Mouse (Mus musculus): ENCODE results near the gene Cyp2d40. TPM values are rescaled to one million over a fixed set of nuclear protein-coding genes. Genes with fewer than 3 reads are reported as not detected.
"Not testable (repeated sequence)": the region's sequence is repeated elsewhere in the genome, so short reads cannot be mapped to it uniquely, and the experiment has no call there.

Cyp2d40 gene
- polyA plus RNA-seq, 2 experiments: 0.03 TPM; not detected in 1

DNA sequence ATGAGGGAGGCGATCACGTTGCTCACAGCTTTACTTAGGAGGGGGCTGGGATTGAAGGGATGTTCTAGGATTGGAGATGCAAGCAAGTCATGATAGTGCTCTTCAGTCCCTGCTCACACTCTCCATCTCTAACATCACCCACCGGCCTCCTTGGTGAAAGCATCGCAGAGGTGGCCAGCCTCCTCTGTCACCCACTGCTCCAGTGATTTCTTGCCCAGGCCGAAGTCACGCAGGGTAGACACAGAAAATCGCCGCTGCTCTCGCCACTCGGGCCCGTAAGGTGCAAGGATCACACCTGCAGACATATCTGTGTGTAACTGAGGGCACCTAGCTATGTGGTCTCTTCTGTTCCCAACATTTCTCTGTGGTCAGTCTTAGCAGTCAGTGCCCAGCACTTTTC lies 28.6 kb upstream of the Cyp2d40 start:
- Histone ChIP-seq H3K36me3 (ENCODE audit: control insufficient read depth, insufficient read depth, low read length) (no peaks in the 10 kb centered on the region), H3K9me3 (ENCODE audit: control insufficient read depth, low read length) (no peaks in the 10 kb centered on the region), H3K27ac (replicated peaks; ENCODE audit: low read depth, low read length) (no peak overlapping the region), H3K4me2 (replicated peaks; ENCODE audit: low read depth, low read length, severe bottlenecking) (no peak overlapping the region), H3K4me1 (ENCODE audit: control insufficient read depth, insufficient read depth, low read length) (no peaks in the 10 kb centered on the region), H3K4me3 (replicated peaks; ENCODE audit: low read length) (no peak overlapping the region), H3K27me3 (ENCODE audit: control insufficient read depth, insufficient read depth, low read length) (no peaks in the 10 kb centered on the region), H3K9ac (ENCODE audit: low read depth, low read length, severe bottlenecking) (no peak overlapping the region)
- WGBS: 94% methylated on average over 11 of the region's 11 CpGs
- TF ChIP-seq POLR2A (IDR thresholded peaks at IDR 0.05; ENCODE audit: borderline replicate concordance, extremely low read depth, insufficient read depth, insufficient read length): no peak
- DNase-seq (ENCODE audit: low spot score): no peak
- ATAC-seq (ENCODE audit: low FRiP score, low read depth): no peak

DNA sequence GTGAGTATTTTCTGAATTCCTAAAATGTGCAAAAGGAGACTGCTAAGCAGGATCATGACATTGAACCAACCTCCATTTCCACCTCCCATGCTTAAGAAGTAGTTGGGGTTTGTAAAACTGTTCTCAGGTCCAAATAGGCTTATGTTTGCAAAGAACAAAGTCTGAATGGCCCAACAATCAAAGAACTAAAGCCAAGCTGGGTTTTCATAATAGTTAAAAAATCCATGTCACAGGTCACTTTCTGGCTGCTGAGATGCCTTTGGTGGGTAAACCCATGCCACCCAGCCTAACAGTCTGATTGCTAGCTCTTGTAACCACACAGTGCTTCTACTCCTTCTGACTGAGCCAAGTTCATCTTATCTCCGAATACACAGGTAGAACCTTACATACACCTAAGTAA lies 20.6 kb upstream of the Cyp2d40 start:
- ATAC-seq (ENCODE audit: low FRiP score, low read depth) (no peak), DNase-seq (ENCODE audit: low spot score) (no peak)
- Histone ChIP-seq H3K36me3 (ENCODE audit: control insufficient read depth, insufficient read depth, low read length) (no peaks in the 10 kb centered on the region), H3K4me1 (ENCODE audit: control insufficient read depth, insufficient read depth, low read length) (no peaks in the 10 kb centered on the region), H3K27me3 (ENCODE audit: control insufficient read depth, insufficient read depth, low read length) (no peaks in the 10 kb centered on the region), H3K27ac (replicated peaks; ENCODE audit: low read depth, low read length) (no peak overlapping the region), H3K4me2 (replicated peaks; ENCODE audit: low read depth, low read length, severe bottlenecking) (no peak overlapping the region), H3K9me3 (ENCODE audit: control insufficient read depth, low read length) (no peaks in the 10 kb centered on the region), H3K9ac (ENCODE audit: low read depth, low read length, severe bottlenecking) (no peak overlapping the region), H3K4me3 (replicated peaks; ENCODE audit: low read length) (no peak overlapping the region)
- no peak for TF ChIP-seq POLR2A (IDR thresholded peaks at IDR 0.05; ENCODE audit: borderline replicate concordance, extremely low read depth, insufficient read depth, insufficient read length)
- WGBS: 85% methylated on average over 1 of the region's 1 CpGs

DNA sequence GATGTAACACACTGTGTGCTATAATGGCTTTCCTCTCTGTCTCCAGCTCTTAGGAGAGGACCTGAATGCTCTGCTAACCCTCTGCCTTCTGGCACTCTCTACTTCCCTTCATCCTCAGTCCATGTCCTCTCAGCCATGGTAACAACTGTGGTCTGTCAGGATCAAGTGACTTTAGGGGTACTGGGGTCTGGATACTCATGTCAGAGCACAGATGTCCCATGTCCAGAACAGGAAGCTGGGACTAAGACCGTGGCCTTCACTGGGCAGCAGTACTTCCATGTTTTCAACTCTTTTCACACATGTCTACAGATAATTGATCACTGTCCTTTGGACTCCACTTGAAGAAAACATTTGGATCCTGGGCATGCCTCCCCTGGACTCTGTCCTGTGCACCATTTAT lies 19.8 kb upstream of the Cyp2d40 start:
- DNase-seq (ENCODE audit: low spot score) (no peak), ATAC-seq (ENCODE audit: low FRiP score, low read depth) (no peak)
- no peaks in the 10 kb centered on the region for H3K27me3 ChIP-seq (ENCODE audit: control insufficient read depth, insufficient read depth, low read length)
- no peaks in the 10 kb centered on the region for H3K36me3 ChIP-seq (ENCODE audit: control insufficient read depth, insufficient read depth, low read length)
- no peaks in the 10 kb centered on the region for H3K4me1 ChIP-seq (ENCODE audit: control insufficient read depth, insufficient read depth, low read length)
- no peak overlapping the region for H3K9ac ChIP-seq (ENCODE audit: low read depth, low read length, severe bottlenecking)
- WGBS: 89% methylated on average over 1 of the region's 1 CpGs
- no peak overlapping the region for H3K4me3 ChIP-seq (replicated peaks; ENCODE audit: low read length)
- no peaks in the 10 kb centered on the region for H3K9me3 ChIP-seq (ENCODE audit: control insufficient read depth, low read length)
- H3K4me2 ChIP-seq (replicated peaks; ENCODE audit: low read depth, low read length, severe bottlenecking): no peak overlapping the region
- H3K27ac ChIP-seq (replicated peaks; ENCODE audit: low read depth, low read length): no peak overlapping the region
- no peak for TF ChIP-seq POLR2A (IDR thresholded peaks at IDR 0.05; ENCODE audit: borderline replicate concordance, extremely low read depth, insufficient read depth, insufficient read length)

DNA sequence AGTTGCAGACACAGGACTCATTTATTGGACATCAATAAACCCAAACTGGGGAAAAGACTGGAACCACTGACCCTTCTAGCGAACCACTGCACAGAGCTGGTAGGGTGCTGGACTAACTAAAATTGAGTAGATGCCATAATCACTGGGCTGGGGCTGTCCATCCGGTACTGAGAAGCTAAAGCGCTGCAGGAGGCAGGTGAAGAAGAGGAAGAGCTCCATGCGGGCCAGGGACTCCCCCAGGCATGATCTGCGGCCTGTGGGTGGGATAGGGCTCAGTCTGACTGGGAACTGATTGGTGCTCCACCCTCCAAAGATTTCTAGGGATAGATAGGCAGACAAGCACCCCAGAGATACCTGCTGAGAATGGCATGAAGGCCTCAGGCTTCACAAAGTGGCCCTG lies 13.9 kb upstream of the Cyp2d40 start:
- not testable (repeated sequence) for H3K36me3 ChIP-seq (ENCODE audit: control insufficient read depth, insufficient read depth, low read length); H3K4me2 ChIP-seq (replicated peaks; ENCODE audit: low read depth, low read length, severe bottlenecking); H3K4me3 ChIP-seq (replicated peaks; ENCODE audit: low read length); DNase-seq (ENCODE audit: low spot score); H3K9me3 ChIP-seq (ENCODE audit: control insufficient read depth, low read length); H3K9ac ChIP-seq (ENCODE audit: low read depth, low read length, severe bottlenecking); H3K27me3 ChIP-seq (ENCODE audit: control insufficient read depth, insufficient read depth, low read length); H3K27ac ChIP-seq (replicated peaks; ENCODE audit: low read depth, low read length); H3K4me1 ChIP-seq (ENCODE audit: control insufficient read depth, insufficient read depth, low read length); ATAC-seq (ENCODE audit: low FRiP score, low read depth)
- 85% methylated on average over 5 of the region's 5 CpGs for WGBS

DNA sequence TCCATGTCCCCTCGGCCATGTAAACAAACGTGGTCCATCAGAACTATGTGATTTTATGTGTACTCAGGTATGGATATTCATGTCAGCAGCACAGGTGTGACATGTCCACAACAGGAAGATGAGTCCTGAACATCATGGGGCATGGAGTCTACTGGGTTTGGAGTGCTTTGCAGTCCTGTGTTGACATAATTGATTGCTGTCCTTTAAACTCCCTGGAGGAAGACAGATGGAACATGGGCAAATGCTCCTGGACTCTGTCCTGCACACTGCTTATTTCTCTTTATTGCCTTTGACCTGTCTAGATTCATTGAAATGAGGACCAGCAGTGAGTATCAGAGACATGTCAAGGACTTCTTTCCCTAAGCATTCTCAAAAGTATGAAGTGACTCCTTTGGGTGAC lies 2.0 kb upstream of the Cyp2d40 start:
- no peak overlapping the region for H3K9ac ChIP-seq (ENCODE audit: low read depth, low read length, severe bottlenecking)
- no peak overlapping the region for H3K27ac ChIP-seq (replicated peaks; ENCODE audit: low read depth, low read length)
- H3K4me1 ChIP-seq (ENCODE audit: control insufficient read depth, insufficient read depth, low read length): no peaks in the 10 kb centered on the region
- H3K27me3 ChIP-seq (ENCODE audit: control insufficient read depth, insufficient read depth, low read length): no peaks in the 10 kb centered on the region
- no peak for TF ChIP-seq POLR2A (IDR thresholded peaks at IDR 0.05; ENCODE audit: borderline replicate concordance, extremely low read depth, insufficient read depth, insufficient read length)
- H3K9me3 ChIP-seq (ENCODE audit: control insufficient read depth, low read length): no peaks in the 10 kb centered on the region
- no peak for ATAC-seq (ENCODE audit: low FRiP score, low read depth)
- 88% methylated on average over 2 of the region's 2 CpGs for WGBS
- no peak for DNase-seq (ENCODE audit: low spot score)
- H3K36me3 ChIP-seq (ENCODE audit: control insufficient read depth, insufficient read depth, low read length): no peaks in the 10 kb centered on the region
- no peak overlapping the region for H3K4me3 ChIP-seq (replicated peaks; ENCODE audit: low read length)
- H3K4me2 ChIP-seq (replicated peaks; ENCODE audit: low read depth, low read length, severe bottlenecking): no peak overlapping the region

DNA sequence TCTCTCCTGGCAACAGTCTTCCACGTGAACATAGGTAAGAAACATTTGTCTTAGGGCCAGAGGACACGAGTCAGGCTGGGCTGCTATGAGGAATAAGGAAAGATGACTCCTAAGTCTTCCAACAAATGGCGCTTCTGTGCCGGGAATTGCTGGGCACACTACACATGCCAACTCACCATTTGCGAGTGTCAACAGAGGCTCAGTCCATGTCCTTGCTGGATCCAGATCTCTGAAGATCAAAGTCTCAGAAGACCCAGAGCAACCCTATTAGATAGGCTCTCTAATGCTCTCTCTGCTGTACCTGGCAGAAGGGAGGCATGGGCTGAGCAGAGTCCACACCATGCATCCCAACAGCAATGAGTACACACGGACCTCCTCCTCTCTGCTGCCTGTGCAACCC lies 898 bp upstream of the Cyp2d40 start:
- no peaks in the 10 kb centered on the region for H3K36me3 ChIP-seq (ENCODE audit: control insufficient read depth, insufficient read depth, low read length)
- no peaks in the 10 kb centered on the region for H3K4me1 ChIP-seq (ENCODE audit: control insufficient read depth, insufficient read depth, low read length)
- no peak overlapping the region for H3K9ac ChIP-seq (ENCODE audit: low read depth, low read length, severe bottlenecking)
- H3K4me2 ChIP-seq (replicated peaks; ENCODE audit: low read depth, low read length, severe bottlenecking): no peak overlapping the region
- no peak for TF ChIP-seq POLR2A (IDR thresholded peaks at IDR 0.05; ENCODE audit: borderline replicate concordance, extremely low read depth, insufficient read depth, insufficient read length)
- DNase-seq (ENCODE audit: low spot score): no peak
- H3K9me3 ChIP-seq (ENCODE audit: control insufficient read depth, low read length): no peaks in the 10 kb centered on the region
- no peak overlapping the region for H3K4me3 ChIP-seq (replicated peaks; ENCODE audit: low read length)
- WGBS: 81% methylated on average over 6 of the region's 6 CpGs
- ATAC-seq (ENCODE audit: low FRiP score, low read depth): no peak
- H3K27me3 ChIP-seq (ENCODE audit: control insufficient read depth, insufficient read depth, low read length): no peaks in the 10 kb centered on the region
- H3K27ac ChIP-seq (replicated peaks; ENCODE audit: low read depth, low read length): no peak overlapping the region

Measured in limb, embryonic 14.5 days (tissue).